Mouse (Mus musculus) heart, embryonic 11.5 days (tissue): ENCODE measurements at regions not wholly inside any gene's neighbourhood (a gene's known extent, or its start where the extent isn't known, plus 50 kb on each side); places are given as distances from the start of the nearest gene placed in this dataset.

Source experiments
- ATAC-seq: fragments of 200-750 bp; cut with Nextera tagmentation; replicated peaks from 2 replicates; pipeline ENCODE4 v1.8.0; 2017; ENCODE audit warnings: moderate library complexity; ENCODE audit not compliant: insufficient number of reproducible peaks, low FRiP score, low TSS enrichment
- H3K27ac ChIP-seq: fragments of 300-500 bp; sonication (generic); 2 replicates; pipeline ENCODE4 v1.5.1; 2014; ENCODE audit warnings: mild to moderate bottlenecking, low read depth, low read length
- H3K27me3 ChIP-seq: fragments of 300-500 bp; sonication (generic); 2 replicates; pipeline ENCODE4 v1.6.1; 2014; ENCODE audit warnings: mild to moderate bottlenecking, low read length, mixed read lengths; ENCODE audit not compliant: control insufficient read depth, insufficient read depth
- H3K36me3 ChIP-seq: fragments of 300-500 bp; sonication (generic); 2 replicates; pipeline ENCODE4 v1.6.1; 2014; ENCODE audit warnings: mild to moderate bottlenecking, low read length, moderate library complexity, mixed read lengths; ENCODE audit not compliant: control insufficient read depth, insufficient read depth
- H3K4me1 ChIP-seq: fragments of 300-500 bp; sonication (generic); 2 replicates; pipeline ENCODE4 v1.6.1; 2014; ENCODE audit warnings: low read length; ENCODE audit not compliant: control insufficient read depth, insufficient read depth
- H3K4me2 ChIP-seq: fragments of 300-500 bp; sonication (generic); 2 replicates; pipeline ENCODE4 v1.6.1; 2014; ENCODE audit warnings: mild to moderate bottlenecking, moderate library complexity
- H3K4me3 ChIP-seq: fragments of 300-500 bp; sonication (generic); 2 replicates; pipeline ENCODE4 v1.5.1; 2014; ENCODE audit warnings: low read depth, low read length
- H3K9ac ChIP-seq: fragments of 300-500 bp; sonication (generic); 2 replicates; pipeline ENCODE4 v1.6.1; 2014; ENCODE audit warnings: mild to moderate bottlenecking, low read depth, low read length, moderate library complexity
- H3K9me3 ChIP-seq: fragments of 300-500 bp; sonication (generic); replicated peaks from 2 replicates; pipeline ENCODE4 v1.6.1; 2016; ENCODE audit warnings: low read length; ENCODE audit not compliant: control insufficient read depth
- WGBS: fragments of 180-500 bp; shearing (Covaris S2); extraction: QIAGEN DNeasy Blood & Tissue Kit; methylation state at CpG from one replicate; pipeline ENCODE4 v1.1.7; 2014; ENCODE audit not compliant: insufficient replicate concordance; 5-methylcytosine and 5-hydroxymethylcytosine counted together

DNA sequence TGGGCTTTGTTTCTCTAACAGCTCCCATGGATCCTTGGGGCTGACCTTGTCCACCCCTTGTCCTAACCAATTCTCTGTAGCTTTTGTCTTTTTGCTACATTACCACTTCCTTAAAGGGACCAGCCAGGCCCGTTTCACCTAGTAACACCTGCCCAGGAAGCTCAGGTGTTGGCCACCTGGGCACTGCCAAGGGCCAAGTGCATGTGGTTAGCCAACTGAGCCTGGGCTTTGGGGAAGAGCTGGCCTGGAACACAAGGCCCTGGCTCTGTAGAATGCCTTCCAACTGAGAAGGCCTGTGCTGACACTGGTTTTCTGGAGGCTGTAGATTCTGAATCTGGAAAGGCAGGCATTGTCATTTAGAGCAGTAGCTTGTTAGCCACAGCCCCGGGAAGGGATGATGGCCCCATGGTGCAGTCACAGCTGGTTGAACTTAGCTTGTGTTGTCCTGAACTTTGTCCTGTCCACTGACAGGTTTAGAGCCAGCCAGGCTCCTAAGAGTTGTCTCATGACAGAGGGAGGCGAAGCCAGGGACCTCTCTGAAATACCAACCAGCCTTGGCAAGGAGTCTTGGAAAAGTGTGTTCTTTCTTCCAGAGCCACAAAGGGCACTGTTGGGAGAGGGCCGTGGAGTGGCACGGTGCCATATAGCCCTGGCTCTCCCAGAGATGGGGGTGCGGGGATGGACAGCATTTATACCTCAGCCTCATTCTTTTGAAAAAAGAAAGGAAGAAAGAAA lies 156.0 kb upstream of the Id2 start:
- Histone ChIP-seq H3K4me3 (no peak overlapping the region), H3K36me3 (no peaks in the 10 kb centered on the region), H3K27ac (no peak overlapping the region), H3K9ac (no peak overlapping the region), H3K27me3 (no peaks in the 10 kb centered on the region), H3K4me2 (no peak overlapping the region), H3K4me1 (peaks cover 17% of the 10 kb centered on the region; the same call in 1 of the 2 replicates), H3K9me3 (peaks cover 7% of the 10 kb centered on the region)
- ATAC-seq, result no peak
- 83% methylated on average over 6 of the region's 6 CpGs for WGBS

DNA sequence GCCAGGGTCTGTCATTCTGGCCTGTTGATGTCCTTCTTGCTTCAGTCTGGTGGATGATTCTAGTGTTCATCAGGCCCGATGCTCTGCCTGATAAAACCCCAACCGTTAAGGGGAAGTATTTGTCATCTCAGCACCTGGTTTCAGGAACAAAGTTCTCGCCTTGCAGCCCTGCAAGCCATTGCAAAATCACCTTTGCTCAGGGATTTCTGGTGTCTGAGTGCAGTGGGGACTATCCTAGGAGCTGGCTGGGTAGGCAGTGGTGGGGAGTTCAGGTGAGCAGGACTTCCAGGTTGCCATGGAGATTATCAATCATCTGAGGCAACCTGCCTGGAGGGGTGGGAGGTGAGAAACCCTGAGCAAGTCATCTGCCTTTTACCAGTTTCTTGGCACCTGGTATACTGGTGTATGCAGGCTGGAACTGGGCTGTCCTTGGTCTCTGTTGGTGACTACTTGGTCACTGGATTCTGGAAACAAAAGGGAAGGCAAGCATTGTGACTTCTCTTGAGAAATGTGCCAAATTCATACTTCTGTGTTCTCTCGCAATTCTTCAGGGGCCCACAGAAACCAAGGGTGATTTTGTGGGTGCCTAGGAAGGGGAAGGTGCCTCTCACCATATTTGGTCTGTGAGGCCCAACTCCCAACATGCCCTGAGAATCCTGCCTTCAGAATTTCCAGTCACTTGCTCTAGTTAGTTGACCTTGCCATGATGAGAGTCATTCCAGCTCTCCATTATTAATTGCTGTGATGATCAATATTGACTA lies 154.7 kb upstream of the Id2 start:
- 66% methylated on average over 4 of the region's 4 CpGs for WGBS

DNA sequence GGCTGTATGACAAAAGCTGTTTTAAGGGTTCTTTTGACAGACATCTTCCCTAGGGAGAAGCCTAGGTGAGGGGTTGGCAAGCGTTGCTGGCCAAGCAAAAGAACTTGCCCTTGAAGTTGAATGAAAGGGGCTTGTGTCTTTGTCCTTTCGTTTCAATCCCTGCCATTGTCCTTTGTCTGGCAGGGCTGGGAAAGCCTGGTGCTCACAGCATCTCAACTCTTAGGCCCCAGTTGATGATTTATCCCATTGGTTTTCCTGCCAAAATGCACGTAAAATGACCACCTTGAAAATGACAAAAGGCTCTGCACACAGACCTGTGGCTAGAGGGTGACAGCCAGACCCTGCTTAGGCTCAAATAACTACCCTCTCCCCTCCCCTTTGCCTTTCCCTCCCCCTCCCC lies 153.9 kb upstream of the Id2 start:
- 52% methylated on average over 3 of the region's 3 CpGs for WGBS
- H3K27me3 ChIP-seq, result no peaks in the 10 kb centered on the region
- peaks cover 11% of the 10 kb centered on the region; the same call in 1 of the 2 replicates for H3K4me1 ChIP-seq
- no peak overlapping the region for H3K27ac ChIP-seq
- H3K9me3 ChIP-seq, result peaks cover 7% of the 10 kb centered on the region
- no peak overlapping the region for H3K4me3 ChIP-seq
- no peak overlapping the region for H3K9ac ChIP-seq
- ATAC-seq, result no peak
- no peak overlapping the region for H3K4me2 ChIP-seq
- H3K36me3 ChIP-seq, result no peaks in the 10 kb centered on the region

More for the DNA sequence above, 154.7 kb upstream of the Id2 start:
- Histone ChIP-seq H3K9me3 (peaks cover 7% of the 10 kb centered on the region), H3K27me3 (no peaks in the 10 kb centered on the region), H3K27ac (no peak overlapping the region), H3K4me1 (peaks cover 14% of the 10 kb centered on the region; the same call in 1 of the 2 replicates), H3K9ac (no peak overlapping the region), H3K36me3 (no peaks in the 10 kb centered on the region), H3K4me2 (no peak overlapping the region), H3K4me3 (no peak overlapping the region)
- ATAC-seq, result no peak

DNA sequence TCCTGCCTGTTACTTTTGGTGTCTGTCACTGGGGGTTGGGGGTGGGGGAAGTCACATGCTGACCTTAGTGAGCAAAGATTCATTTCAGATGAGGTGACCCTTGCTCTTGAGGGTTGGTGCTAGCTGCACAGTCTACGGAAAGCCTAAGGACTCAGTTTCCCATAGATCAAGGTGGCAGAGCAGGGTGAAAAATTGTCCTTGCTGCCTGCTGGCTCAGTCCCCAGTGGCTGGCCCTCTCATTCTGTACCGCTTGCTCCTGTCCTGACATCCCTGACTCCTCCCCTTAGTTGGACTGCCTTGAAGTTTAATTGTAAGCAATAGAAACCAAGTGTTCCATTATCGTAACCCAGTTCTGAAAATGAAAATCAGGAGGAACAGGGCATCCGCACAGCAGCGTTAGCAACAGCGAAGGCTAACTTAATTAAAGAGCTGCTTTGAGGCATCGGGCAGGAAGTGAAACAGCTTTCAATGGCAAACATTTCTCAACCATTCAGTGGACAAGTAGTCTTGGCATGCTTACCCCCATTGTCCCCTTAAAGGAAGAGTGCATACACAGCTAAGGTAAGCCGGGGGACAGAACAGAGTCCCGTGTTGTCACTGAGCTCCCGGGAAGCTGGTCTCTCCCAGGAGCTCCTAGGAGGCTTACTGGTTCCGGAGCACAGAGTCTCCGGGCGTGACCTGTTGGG lies 151.9 kb upstream of the Id2 start:
- 77% methylated on average over 13 of the region's 13 CpGs for WGBS
- Histone ChIP-seq H3K4me2 (no peak overlapping the region), H3K36me3 (no peaks in the 10 kb centered on the region), H3K9ac (no peak overlapping the region), H3K27ac (no peak overlapping the region), H3K4me3 (no peak overlapping the region), H3K27me3 (no peaks in the 10 kb centered on the region), H3K9me3 (peaks cover 7% of the 10 kb centered on the region), H3K4me1 (peaks cover 18% of the 10 kb centered on the region)
- no peak for ATAC-seq

DNA sequence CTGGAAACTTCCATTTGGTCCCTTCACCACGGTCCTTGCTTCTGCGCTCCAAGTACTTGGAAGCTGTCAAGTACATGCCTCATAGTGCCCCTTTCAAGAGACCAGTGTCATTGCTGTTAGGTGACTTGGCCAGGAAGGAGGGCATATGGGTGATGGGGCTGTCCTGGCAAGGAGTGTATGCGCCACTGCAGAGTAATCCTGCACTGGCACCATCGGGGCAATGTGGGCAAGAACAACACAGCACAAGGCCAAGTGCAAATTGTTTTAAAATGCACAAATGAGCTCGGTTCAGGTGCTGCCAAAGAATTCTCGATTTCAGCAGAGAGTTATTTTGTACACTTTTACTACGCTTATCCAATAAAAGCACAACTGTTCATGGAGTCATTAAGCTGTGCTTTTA lies 149.6 kb upstream of the Id2 start:
- Histone ChIP-seq H3K9ac (no peak overlapping the region), H3K4me1 (peaks cover 18% of the 10 kb centered on the region), H3K36me3 (no peaks in the 10 kb centered on the region), H3K4me2 (no peak overlapping the region), H3K4me3 (no peak overlapping the region), H3K27me3 (no peaks in the 10 kb centered on the region), H3K27ac (no peak overlapping the region), H3K9me3 (no peaks in the 10 kb centered on the region)
- WGBS, result 83% methylated on average over 7 of the region's 7 CpGs
- ATAC-seq, result no peak

DNA sequence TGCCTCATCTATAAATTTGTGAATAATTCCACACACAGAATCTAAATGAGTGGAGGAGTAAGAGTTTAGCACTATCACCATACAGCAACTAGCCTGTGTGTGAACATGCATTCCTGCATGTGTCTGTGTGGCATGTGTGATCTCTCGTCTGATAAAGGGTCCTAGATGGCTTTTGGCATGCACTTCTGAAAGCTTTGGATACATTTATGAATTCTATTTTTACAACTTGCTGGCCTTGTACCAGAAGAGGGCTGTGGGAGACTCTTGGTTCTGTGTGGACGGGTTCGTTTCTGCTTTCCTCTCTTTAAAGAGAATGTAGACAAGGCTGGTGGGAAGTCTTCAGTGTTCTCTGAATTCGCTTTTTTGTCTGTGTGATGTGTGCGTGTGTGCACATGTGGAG lies 148.7 kb upstream of the Id2 start:
- WGBS, result 74% methylated on average over 5 of the region's 5 CpGs
- no peak for ATAC-seq
- Histone ChIP-seq H3K4me3 (no peak overlapping the region), H3K27ac (no peak overlapping the region), H3K27me3 (no peaks in the 10 kb centered on the region), H3K4me1 (peaks cover 18% of the 10 kb centered on the region), H3K4me2 (no peak overlapping the region), H3K9me3 (no peaks in the 10 kb centered on the region), H3K36me3 (no peaks in the 10 kb centered on the region), H3K9ac (0 out of 2 replicates have a peak overlapping the region, but pooled peaks have one; percentile 10)

DNA sequence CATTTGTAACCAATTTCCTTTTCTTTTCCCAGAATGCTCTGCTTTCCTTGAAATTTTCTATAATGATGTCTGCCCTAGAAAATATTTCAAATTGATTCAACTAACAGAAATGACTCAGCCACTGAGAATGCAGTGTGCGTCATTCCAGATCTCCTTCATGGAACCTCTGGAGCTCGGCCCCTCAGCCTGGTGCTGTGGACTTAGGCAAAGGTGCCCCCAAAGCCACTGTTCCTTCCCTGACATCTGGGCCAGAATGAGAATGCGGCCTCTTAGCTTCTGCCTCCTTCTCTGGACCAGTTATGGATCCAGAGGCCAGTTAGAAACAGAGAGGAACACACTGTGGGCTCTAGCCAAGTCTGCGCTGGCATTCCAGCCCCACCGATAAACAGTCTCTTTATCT lies 148.3 kb upstream of the Id2 start:
- Histone ChIP-seq H3K36me3 (no peaks in the 10 kb centered on the region), H3K4me1 (peaks cover 18% of the 10 kb centered on the region), H3K9ac (no peak overlapping the region), H3K27ac (no peak overlapping the region), H3K9me3 (no peaks in the 10 kb centered on the region), H3K4me2 (no peak overlapping the region), H3K27me3 (no peaks in the 10 kb centered on the region), H3K4me3 (no peak overlapping the region)
- 67% methylated on average over 5 of the region's 5 CpGs for WGBS
- ATAC-seq, result no peak

DNA sequence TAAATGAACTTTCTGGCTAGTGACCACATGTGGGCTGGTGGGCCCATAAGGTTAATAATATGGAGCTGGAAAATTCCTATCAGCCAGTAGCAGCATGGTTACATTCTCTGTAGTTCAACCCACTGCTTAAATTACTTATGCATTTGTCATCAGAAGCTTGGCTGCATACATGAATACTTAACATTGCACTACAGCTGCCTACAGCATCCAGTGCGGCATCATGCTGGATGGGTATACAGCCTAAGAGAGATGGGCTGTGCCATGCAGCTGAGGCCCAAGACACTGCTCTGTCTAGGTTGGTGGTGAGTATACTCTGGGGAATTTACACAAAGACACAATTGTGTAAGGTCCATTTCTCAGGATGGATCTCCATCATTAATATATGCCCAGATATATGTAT lies 147.7 kb upstream of the Id2 start:
- Histone ChIP-seq H3K27ac (no peak overlapping the region), H3K27me3 (no peaks in the 10 kb centered on the region), H3K36me3 (no peaks in the 10 kb centered on the region), H3K9ac (no peak overlapping the region), H3K4me1 (peaks cover 24% of the 10 kb centered on the region), H3K4me2 (no peak overlapping the region), H3K9me3 (no peaks in the 10 kb centered on the region), H3K4me3 (no peak overlapping the region)
- ATAC-seq, result no peak
- 92% methylated on average over 1 of the region's 1 CpGs for WGBS
